Mouse (Mus musculus): ENCODE data around the gene Gm42906. TPM values are rescaled to one million over a fixed set of nuclear protein-coding genes. Genes with fewer than 3 reads are reported as not detected.

Gm42906 gene
- total RNA-seq, 2 experiments from 2014 or later: 1.6 TPM; not detected in 1

DNA sequence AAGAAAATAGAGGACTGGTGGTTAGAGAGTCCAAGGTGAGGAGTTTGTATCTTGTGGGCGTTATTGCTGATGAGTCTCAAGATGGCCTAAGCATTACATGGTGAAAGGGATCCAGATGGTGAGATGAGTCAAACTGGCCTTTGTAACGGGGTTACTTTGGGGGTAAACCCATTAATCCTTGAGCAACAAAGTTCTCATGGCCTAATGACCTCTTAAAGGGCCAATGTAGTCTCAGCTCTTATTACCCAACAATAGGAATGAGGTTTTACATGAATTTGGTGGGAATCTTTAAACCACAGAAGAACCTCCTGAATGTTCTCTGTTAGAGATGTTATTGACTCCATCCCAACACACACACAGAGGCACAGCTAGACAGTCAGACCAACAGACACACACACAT, 179.9 kb downstream of the Gm42906 start:
- DNase-seq (ENCODE audit: low spot score in 2 of 2): no peak
- intact Hi-C loops (cut with DNase I): no loop called here

DNA sequence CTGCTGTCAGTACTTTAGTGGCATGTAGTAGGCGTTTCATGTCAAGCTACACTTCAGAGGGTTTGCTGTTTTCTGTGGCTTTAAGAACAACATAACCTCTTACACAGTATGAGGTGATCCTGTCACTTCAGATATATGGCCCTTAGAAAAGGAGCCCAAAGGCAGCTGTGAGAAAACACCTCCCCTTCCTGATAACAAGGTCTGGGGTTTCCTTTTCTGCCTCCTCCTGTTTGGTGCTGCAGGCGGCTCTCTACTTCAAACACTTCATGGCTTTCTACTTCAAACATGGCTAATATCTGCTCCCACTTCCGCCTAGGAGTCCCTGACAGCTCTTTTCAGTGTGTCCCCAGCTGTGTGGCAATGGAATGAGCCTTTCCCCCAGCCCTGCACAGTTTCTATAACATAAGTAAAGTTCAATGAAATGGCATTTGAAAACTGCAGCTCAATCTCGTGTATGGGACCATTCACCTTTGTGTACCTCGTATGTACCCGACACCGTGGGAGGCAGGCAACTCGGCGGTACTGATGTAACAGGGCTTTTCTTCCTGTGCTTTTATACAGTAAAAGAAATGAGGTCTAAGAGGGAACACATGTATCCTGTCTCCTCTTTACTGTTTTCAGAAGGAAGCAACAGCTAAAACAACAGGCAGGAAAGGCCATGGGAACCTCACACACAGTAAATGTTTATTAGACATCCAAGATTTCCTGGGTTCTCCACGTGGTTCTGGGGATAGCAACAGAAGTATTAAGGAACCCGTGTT, 180.7 kb downstream of the Gm42906 start:
- no peak for DNase-seq (ENCODE audit: low spot score in 2 of 2)
- intact Hi-C loops (cut with DNase I): no loop called here

DNA sequence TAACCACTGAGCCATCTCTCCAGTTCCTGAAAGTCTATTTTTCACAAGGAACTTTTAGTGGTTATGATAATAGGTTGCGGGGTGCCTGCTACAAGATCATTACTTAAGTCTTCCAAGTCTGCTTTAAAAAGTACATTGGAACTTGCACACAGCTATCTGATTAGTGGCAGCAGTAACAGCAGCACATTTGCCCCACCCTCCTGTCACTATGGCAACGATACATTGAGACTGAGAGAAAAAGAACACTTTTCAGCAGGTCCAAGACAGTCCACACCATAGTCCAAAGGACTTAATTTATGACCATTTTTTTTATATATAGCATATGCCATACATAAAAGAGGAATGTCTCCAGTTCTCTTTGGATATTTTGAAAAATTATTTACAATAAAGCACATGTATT, 181.7 kb downstream of the Gm42906 start:
- no peak for DNase-seq (ENCODE audit: low spot score in 2 of 2)
- intact Hi-C loops (cut with DNase I): no loop called here

DNA sequence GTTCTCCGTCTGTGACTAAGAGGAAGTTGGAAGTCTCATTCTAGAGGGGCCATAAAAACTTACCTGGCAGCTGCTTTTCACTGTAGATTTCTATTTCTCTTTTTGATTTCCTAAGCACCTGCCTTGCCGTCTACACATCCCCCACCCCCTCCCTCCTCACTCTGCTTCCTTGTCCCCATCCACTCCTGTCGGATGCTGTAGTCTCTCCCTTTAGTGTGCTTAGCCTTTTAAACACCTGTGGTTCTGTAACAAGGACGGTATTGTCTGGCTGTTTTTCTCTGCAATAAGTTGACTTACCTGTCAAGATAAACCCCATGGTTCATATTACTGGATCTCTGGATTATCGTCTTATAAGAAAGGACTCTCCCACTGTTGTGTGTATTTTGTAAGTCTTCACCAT, 182.4 kb downstream of the Gm42906 start:
- no peak for DNase-seq (ENCODE audit: low spot score in 2 of 2)
- intact Hi-C loops (cut with DNase I): no loop called here

DNA sequence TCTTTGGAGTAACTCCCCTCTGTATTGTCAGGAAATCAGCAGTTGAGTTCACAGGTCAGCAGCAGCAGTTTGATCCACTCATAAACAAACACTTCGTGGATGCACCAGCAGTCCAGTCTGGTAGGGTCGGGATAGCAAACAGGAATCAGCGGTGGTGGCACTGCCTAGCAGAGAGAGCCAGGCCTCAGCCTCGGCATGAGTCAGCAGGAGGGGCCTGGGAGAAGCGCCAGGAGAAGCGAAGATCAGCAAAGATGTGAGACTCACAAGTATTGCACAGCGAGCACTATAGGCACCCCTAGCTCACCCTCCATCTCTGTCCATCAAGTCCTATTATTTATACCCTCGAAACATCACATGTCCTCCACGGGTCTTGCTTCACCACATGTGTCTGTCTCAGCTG, 189.2 kb downstream of the Gm42906 start:
- intact Hi-C loops (cut with DNase I): loop anchor here (10.0 kb wide), 1 partner anchor 126 kb away; no protein-coding TSS in a partner anchor
- DNase-seq (ENCODE audit: low spot score in 2 of 2): no peak

DNA sequence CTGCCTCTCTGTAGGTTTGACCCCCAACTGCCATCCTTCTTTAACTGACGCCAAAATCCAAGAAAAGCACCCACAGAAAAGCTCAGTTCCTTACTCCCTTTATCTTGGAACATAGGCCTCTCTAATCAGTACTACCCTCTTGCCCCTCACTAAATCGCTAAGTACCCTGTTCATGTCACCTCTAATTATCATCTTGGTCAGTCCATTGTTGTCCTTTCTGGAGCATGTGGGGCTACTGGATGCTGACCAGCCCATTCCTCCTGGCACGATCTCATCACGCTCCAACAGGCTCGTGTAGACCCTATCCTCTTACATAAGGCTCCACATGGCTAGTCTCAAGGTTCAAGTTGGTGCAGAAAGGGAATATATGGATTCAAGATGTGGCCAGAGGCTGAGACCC, 191.6 kb downstream of the Gm42906 start:
- no peak for DNase-seq (ENCODE audit: low spot score in 2 of 2)
- intact Hi-C loops (cut with DNase I): loop anchor here (10.0 kb wide), 1 partner anchor 128 kb away; no protein-coding TSS in a partner anchor

DNA sequence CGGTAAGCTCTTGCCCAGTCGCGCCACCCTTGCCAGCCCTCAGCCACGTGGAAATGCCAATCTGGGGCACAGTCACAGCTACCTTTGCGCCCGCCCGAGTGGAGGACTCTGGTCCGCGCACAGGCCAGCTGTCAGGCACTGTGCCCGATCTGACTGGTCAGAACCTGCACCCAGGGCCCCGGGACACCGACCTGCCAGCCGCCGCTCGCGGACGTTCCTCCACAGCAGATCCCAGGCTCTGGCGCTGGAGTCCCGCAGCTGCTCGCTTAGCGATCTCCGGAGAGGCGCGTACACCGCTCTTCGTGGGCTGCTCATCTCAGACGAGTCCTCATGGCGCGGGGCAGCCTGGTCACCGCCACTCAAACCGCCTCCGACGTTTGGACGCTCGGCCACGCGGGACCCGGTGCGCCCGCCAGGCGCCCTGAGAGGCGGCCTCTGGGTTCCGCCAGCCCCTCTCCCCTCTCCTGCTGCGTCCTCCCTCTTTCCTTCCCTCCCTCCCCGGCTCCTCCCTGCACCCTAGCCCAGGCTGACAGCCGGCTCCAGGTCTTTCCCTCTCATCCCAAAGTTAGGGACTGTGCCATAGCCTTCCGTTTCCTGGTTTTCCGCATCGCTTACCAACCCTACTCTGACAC, 194.4 kb downstream of the Gm42906 start, which contains the start of gene Stard13:
Gene Stard13, minus strand, starts transcription at position 437 of the 632 bp plus-strand sequence.
- DNase-seq (ENCODE audit: low spot score in 2 of 2): peak; percentile 20 to 34
- intact Hi-C loops (cut with DNase I): loop anchor here (10.0 kb wide), 1 partner anchor 131 kb away; no protein-coding TSS in a partner anchor

DNA sequence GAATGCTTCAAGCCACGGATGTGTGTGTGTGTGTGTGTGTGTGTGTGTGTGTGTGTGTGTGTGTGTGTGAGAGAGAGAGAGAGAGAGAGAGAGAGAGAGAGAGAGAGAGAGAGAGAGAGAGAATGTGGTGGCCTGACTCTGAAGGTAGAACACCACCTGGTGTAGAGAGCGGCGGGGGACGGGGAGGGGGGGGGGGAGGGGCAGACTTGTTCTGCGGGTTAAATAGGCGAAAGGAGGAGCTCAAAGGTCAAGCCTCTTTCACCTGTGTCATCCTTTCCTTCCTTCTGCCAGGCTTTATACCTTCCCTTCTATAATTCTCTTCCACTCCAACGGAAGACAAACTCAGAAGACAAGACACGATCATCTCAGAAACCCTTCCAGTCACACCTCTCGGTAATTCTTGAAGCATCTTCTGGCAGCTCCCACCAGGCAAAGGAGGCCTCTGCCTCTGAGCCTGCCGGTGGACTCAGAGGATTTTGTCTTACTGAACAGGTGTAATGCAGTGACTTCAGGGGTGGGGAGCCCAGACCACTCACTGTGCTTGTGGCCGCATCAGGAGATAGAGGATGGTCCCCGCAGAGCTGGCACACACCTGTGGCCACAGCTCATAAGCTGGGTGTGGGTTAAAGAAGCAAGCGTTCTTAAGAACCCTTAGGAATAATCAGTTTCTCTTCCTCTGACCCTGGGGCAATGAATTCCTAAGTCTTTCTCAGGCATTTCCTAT, 195.2 kb downstream of the Gm42906 start:
- intact Hi-C loops (cut with DNase I): loop anchor here (10.0 kb wide), 1 partner anchor 132 kb away; no protein-coding TSS in a partner anchor
- no peak for DNase-seq (ENCODE audit: low spot score in 2 of 2)

DNA sequence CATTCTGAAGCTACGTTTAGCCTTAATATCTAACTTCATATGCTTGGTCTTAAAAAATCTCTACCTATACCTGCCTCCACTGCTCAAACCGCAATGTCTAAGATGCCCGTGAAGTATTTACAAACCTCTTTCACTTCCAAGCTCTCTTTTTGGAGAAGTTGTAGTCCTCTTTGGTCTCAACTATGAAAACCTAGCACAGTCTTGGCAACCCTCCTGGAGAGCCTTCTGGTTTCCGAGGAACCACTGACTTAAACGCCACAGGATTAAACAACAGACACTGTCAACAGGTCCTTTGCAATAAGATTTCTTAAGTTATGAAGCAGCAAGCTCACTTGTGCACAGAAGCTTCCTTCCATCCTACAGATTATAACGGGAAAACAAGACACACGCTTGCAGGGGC, 196.1 kb downstream of the Gm42906 start:
- intact Hi-C loops (cut with DNase I): loop anchor here (10.0 kb wide), 1 partner anchor 133 kb away; no protein-coding TSS in a partner anchor
- no peak for DNase-seq (ENCODE audit: low spot score in 2 of 2)

DNA sequence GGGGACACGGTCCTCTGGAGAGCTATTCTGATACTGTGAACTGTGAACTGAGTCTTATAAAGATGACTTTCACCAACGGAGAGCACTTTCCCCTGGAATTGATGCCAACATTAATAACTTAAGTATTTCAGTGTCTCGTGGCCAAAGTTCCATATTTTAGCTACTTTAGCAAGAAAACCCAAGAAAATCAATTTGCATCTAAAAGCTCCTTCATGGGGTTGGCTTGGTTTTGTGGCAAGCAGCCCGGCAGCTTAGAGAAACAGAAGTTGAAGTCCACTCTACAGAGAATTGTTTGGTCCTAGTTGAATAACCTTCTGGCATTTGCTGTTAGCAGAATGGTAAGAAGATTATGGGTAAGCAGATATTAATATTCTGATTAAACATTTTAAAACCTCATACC, 196.6 kb downstream of the Gm42906 start:
- intact Hi-C loops (cut with DNase I): loop anchor here (10.0 kb wide), 1 partner anchor 133 kb away; no protein-coding TSS in a partner anchor
- no peak for DNase-seq (ENCODE audit: low spot score in 2 of 2)

DNA sequence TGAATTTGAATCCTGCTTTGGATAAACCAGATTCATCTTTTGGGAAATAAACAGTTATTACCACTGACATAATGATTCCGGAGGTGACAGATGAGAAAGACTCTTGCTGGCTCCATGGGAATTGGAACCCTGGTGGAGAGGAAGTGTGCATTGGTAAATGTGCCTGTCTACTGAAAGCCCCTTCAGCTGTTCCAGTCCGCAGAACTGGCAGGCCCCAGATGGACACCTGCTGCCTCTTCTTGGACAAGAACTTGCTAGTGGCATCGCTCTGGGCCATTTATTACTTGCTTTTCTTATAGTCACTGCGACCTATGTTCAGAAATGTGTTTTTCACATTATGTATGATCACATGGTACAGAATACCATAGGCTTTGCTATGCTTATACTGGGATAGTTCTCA, 197.5 kb downstream of the Gm42906 start:
- no peak for DNase-seq (ENCODE audit: low spot score in 2 of 2)
- intact Hi-C loops (cut with DNase I): loop anchor here (10.0 kb wide), 1 partner anchor 134 kb away; no protein-coding TSS in a partner anchor

DNA sequence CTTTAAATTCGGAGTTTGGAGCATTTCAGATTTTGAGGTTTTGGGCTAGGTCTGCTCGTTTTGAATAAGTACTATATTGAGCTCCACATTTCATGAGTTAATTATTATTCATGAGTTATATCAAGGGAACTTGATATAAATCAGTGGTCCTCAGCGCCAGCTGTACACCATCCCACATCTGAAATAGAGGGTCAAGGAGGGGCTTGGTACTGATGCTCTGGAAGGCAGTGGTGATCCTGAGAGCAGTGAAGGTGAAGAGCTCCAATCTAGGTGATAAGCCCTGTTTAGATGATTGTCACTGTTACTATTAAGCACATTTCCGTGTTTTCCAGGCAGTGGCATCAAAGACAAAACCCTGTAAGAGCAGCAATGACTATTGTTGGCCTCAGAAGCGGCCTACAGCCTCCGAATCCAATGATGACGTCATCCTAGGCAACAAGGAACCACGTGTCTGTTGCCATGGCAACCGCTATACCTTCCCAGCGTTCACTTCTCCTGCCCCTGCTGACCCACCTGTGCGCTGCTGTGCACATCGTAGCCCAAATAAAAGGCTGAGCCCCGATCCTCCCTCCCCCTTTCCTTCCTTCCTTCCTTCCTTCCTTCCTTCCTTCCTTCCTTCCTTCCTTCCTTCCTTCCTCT, 199.5 kb downstream of the Gm42906 start:
- intact Hi-C loops (cut with DNase I): no loop called here
- no peak for DNase-seq (ENCODE audit: low spot score in 2 of 2)

DNA sequence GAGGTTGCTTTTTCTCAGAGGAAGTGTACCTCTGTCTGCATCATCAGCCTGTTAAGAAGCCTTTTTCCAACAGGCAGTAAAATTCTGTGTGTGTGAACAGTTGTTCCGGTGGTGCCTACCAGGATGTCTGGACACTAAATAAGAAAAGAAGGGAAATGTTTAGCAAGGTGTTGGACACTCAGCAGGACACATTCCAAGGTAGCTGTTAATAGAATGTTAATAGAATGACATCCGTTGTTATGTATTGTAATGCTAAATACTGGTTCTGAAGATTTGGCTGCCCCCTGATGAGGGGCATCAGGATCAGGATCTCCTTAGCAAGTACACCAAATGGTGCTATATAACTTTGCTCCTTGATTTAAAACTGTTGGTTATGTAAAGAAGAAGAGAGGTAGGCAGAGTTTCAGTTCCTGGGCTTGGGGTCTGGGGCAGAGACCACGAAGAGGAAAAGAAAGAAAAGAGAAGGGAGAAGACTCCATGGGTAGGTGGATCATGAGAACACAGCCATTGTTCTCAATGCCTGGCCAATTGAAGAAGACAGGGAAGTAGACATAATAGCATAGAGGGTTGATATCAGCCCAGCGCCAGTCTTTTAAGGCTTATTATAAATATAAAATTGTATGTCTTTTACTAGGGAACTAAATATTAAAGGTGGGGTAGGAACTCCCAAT, 204.1 kb downstream of the Gm42906 start:
- intact Hi-C loops (cut with DNase I): no loop called here
- no peak for DNase-seq (ENCODE audit: low spot score in 2 of 2)

DNA sequence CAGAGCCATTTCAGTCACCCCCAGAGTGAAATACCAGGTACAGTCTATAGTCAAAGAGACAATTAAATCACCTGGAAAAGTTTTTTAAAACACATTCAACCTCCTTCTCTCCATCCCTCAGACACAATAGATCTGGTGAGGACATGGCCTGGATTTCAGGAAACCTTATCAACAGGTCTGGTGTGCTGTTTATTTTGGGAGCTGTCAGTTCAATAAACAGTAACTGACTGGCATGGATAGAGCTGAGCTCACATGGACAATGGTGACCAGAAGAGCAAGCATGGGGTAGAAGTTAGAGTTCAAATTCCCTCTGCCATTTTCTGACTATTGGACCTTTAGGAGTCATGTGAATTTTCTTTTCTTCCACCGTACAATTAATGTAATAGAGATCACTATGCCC, 205.2 kb downstream of the Gm42906 start:
- intact Hi-C loops (cut with DNase I): no loop called here

DNA sequence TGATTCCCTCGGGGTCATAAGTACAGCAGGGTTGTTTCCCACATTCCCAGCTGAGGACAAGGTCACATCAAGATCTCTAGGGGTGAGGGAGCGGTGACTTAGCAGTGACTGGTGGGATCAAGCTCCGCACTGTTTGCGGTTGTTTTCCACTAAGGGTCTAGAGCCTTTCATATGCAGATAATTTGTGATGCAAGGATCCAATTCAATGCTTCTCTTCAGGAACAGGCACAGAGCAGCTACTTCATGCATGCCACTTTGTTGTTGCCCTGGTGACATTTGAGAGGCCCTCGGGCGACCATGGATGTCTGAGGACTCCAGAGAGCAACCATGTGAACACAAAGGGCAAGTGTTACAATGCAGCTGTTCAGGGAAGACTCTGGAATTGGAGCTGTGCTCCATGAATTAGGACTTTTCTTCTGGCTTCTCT, 209.3 kb downstream of the Gm42906 start:
- DNase-seq (ENCODE audit: low spot score in 2 of 2): peak in 1 of 2 experiments; percentile 35
- intact Hi-C loops (cut with DNase I): no loop called here

More for the DNA sequence above, 205.2 kb downstream of the Gm42906 start:
- no peak for DNase-seq (ENCODE audit: low spot score in 2 of 2)

DNA sequence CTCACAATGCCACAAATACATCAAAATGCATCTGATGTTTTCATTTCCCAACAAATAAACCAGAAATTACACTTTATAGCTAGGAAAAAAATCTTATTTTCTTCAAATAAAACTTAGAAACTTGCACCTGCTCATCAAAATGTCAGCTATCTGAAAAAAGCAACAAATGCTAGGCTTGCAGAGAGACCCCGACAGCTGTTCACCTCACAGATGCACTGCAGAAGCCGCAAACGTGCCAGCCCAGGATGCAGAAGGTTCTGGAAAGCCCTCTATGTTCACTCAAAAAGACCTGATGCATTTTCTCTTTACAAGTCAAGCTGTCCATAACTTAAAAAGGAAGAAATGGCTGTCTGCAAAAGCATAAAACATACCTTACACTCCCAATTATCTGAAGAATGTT, 214.9 kb downstream of the Gm42906 start:
- intact Hi-C loops (cut with DNase I): no loop called here
- DNase-seq (ENCODE audit: low spot score in 2 of 2): no peak

DNA sequence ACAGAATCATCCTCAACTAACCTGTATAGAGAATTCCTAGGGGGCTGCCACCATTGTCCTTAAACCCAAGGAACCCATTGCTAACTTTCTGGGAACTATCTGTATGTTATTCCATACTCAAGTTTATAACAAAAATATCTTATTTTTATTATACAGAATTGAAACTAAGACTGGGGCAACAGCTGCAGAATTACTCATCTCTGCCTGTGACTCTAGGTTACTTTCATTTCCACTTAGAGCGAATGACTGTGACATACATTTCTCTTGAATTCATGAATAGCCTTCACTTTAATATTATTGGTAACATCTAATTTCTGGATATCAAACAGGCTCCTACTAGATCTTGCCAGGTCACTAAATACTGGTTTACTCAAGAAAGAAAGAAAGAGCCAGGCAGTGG, 217.1 kb downstream of the Gm42906 start:
- intact Hi-C loops (cut with DNase I): no loop called here
- no peak for DNase-seq (ENCODE audit: low spot score in 2 of 2)

DNA sequence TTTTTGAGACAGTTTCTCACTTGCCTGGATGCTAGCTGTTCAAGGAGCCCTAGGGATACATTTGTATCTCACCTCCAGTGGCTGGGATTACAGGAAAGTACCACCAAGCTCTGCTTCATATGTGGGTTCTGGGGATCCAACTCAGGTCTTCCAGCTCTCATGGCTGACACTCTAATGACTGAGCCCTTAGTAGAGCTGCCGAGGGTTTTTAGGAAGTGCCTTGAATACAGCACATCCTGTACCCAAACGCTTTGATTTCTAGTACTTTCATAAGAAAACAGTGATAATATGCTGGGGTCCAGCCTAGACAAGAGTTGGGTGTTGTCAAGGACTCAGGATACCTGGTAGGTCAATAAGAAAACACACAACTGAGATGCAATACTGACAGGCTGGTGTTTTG, 217.9 kb downstream of the Gm42906 start:
- no peak for DNase-seq (ENCODE audit: low spot score in 2 of 2)
- intact Hi-C loops (cut with DNase I): no loop called here

DNA sequence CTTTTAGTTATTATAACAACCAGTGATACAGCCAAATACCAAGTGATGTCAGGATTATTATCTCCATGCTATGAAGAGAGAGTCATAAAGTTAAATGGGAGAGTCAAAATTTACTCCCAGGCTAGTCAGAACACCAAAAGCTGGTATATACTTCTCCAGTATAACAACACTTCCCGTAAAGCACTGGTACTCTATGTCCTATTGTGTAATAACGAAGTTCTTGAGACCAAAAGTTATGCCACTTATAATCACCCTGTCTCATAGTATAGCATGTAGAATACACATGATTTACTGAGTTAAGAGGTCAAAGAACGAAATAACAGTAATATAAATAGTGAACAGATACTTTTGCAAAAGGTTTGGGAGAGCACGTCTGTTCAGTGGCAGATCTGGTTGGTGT, 222.9 kb downstream of the Gm42906 start:
- DNase-seq (ENCODE audit: low spot score in 2 of 2): no peak
- intact Hi-C loops (cut with DNase I): no loop called here

Measured in left cerebral cortex, postnatal 14 days (tissue).